ENCODE assay signal across 10 mouse cellular contexts in the genomic region with DNA sequence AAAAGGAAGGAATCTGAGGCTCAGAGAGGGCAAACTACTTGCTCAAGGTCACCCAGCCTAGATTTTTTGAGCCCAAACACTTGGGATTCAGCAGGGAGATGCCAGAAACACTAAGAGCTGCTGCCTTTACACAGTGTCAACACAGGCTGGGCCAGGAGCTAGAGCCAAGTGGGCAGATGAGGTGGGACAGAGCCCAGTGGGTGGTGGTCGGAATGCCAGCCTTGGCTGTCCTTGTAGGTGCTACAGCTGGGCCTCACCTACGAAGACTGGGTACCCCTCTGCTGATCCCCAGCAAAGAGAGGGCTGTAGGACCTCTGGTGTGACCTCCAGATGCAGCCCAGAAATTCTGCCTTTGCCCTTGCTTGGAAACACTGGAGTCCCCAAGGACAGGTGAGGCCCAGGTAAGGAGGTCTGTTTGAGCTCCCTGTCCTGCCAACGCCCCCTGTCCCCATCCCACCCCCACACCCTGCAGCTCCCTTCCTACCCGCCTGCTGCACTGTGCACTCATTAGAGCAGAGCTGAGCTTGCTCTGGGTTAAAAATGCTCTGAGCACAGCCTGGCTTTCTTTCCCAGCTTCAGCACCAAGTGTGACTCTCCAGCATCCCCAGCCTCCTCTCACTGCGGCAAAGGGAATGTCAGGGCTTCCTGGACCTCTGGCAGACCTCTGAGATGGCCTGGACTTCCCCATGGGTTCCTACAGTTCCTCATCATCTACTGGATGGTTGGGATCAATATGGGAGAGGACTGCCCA.
DNase-seq lines count a peak whose midpoint lies in the region; ATAC-seq lines count a peak whose summit lies in the region.
"Had no signal": no experiment of that assay in that cellular context is flagged by ENCODE, and none has a peak within 500 bp of the region (broad histone marks: within the 10 kb centered on the region; RNA-seq: fewer than 3 reads in every experiment).

No protein-coding gene starts in this region.

- peak overlapping the region; percentile 82 for H3K27ac ChIP-seq in kidney, embryonic 16.5 days (ENCODE audit: low read length)
- H3K27ac ChIP-seq in embryonic facial prominence, embryonic 10.5 days (replicated peaks): peak overlapping the region; percentile 52
- peak overlapping the region; percentile 87 for H3K27ac ChIP-seq in hindbrain, embryonic 10.5 days
- H3K27ac ChIP-seq in midbrain, embryonic 14.5 days (replicated peaks; ENCODE audit: low read depth, low read length): peak overlapping the region; percentile 63; the same call in 1 of the 2 replicates

- H3K9ac ChIP-seq in kidney, embryonic 16.5 days (replicated peaks; ENCODE audit: low read length): no peak overlapping the region; the same call in 1 of the 2 replicates
- no peak overlapping the region for H3K9ac ChIP-seq in midbrain, embryonic 14.5 days (replicated peaks; ENCODE audit: low read length)
- H3K9ac ChIP-seq: lung, embryonic 14.5 days had no signal

- ATAC-seq in kidney, embryonic 16.5 days (ENCODE audit: low FRiP score, low TSS enrichment): no peak
- ATAC-seq in midbrain, embryonic 14.5 days (ENCODE audit: low FRiP score, low TSS enrichment): no peak
- ATAC-seq in megakaryocyte-erythroid progenitor cell, adult 5-6 weeks (replicated peaks; ENCODE audit: low FRiP score, low TSS enrichment, poor library complexity, severe bottlenecking): no peak

- no peak overlapping the region for H3K4me3 ChIP-seq in kidney, embryonic 16.5 days (ENCODE audit: low read length)
- H3K4me3 ChIP-seq in embryonic facial prominence, embryonic 10.5 days: no peak overlapping the region
- no peak overlapping the region for H3K4me3 ChIP-seq in hindbrain, embryonic 10.5 days
- H3K4me3 ChIP-seq in midbrain, embryonic 14.5 days (replicated peaks; ENCODE audit: low read depth, low read length): no peak overlapping the region
- H3K4me3 ChIP-seq: limb, embryonic 12.5 days had no signal

- DNase-seq in kidney, postnatal 10 days: no peak
- no peak for DNase-seq in embryonic facial prominence, embryonic 10.5 days (ENCODE audit: low spot score)
- DNase-seq in hindbrain, embryonic 10.5 days (ENCODE audit: low spot score): no peak
- no peak for DNase-seq in midbrain, embryonic 14.5 days
- DNase-seq in cerebellum, adult 11 months: no peak
- DNase-seq: cerebellum, postnatal 36 days; lung, embryonic 14.5 days had no signal

- WGBS in kidney, embryonic 16.5 days: 72% methylated on average over 5 of the region's 5 CpGs
- 74% methylated on average over 5 of the region's 5 CpGs for WGBS in embryonic facial prominence, embryonic 10.5 days
- WGBS in hindbrain, embryonic 10.5 days: 78% methylated on average over 5 of the region's 5 CpGs
- WGBS in midbrain, embryonic 14.5 days: 71% methylated on average over 5 of the region's 5 CpGs

- H3K36me3 ChIP-seq in kidney, embryonic 16.5 days (ENCODE audit: insufficient read depth, low read length): no peaks in the 10 kb centered on the region
- no peaks in the 10 kb centered on the region for H3K36me3 ChIP-seq in embryonic facial prominence, embryonic 10.5 days (replicated peaks)
- no peaks in the 10 kb centered on the region for H3K36me3 ChIP-seq in hindbrain, embryonic 10.5 days
- H3K36me3 ChIP-seq in midbrain, embryonic 14.5 days (ENCODE audit: control insufficient read depth, insufficient read depth, low read length): no peaks in the 10 kb centered on the region
- H3K36me3 ChIP-seq: limb, embryonic 12.5 days had no signal

- H3K9me3 ChIP-seq in kidney, embryonic 16.5 days (ENCODE audit: low read length): no peaks in the 10 kb centered on the region
- no peaks in the 10 kb centered on the region for H3K9me3 ChIP-seq in embryonic facial prominence, embryonic 10.5 days
- H3K9me3 ChIP-seq in hindbrain, embryonic 10.5 days: 0 out of 2 replicates have a peak, but pooled peaks cover 6% of the 10 kb centered on the region
- no peaks in the 10 kb centered on the region for H3K9me3 ChIP-seq in midbrain, embryonic 14.5 days (ENCODE audit: control insufficient read depth, low read length)

- H3K4me2 ChIP-seq in kidney, embryonic 16.5 days (replicated peaks; ENCODE audit: low read depth, low read length): no peak overlapping the region
- no peak overlapping the region for H3K4me2 ChIP-seq in midbrain, embryonic 14.5 days (ENCODE audit: low read length)
- H3K4me2 ChIP-seq: limb, embryonic 12.5 days; lung, embryonic 14.5 days had no signal

- H3K4me1 ChIP-seq in kidney, embryonic 16.5 days (ENCODE audit: insufficient read depth, low read length): peaks cover 26% of the 10 kb centered on the region
- H3K4me1 ChIP-seq in embryonic facial prominence, embryonic 10.5 days: peaks cover 53% of the 10 kb centered on the region
- H3K4me1 ChIP-seq in hindbrain, embryonic 10.5 days (replicated peaks): peaks cover 57% of the 10 kb centered on the region
- peaks cover 24% of the 10 kb centered on the region for H3K4me1 ChIP-seq in midbrain, embryonic 14.5 days (ENCODE audit: control insufficient read depth, insufficient read depth, low read length)

- no peaks in the 10 kb centered on the region for H3K27me3 ChIP-seq in kidney, embryonic 16.5 days (ENCODE audit: insufficient read depth, low read length)
- H3K27me3 ChIP-seq in embryonic facial prominence, embryonic 10.5 days (replicated peaks; ENCODE audit: low read depth, poor library complexity, severe bottlenecking): peaks cover 11% of the 10 kb centered on the region
- H3K27me3 ChIP-seq in hindbrain, embryonic 10.5 days (ENCODE audit: insufficient read depth, poor library complexity, severe bottlenecking): peaks cover 13% of the 10 kb centered on the region
- H3K27me3 ChIP-seq in midbrain, embryonic 14.5 days (ENCODE audit: control insufficient read depth, insufficient read depth, low read length): no peaks in the 10 kb centered on the region
